10 mouse cellular contexts compared by ENCODE assay signal in the genomic region with DNA sequence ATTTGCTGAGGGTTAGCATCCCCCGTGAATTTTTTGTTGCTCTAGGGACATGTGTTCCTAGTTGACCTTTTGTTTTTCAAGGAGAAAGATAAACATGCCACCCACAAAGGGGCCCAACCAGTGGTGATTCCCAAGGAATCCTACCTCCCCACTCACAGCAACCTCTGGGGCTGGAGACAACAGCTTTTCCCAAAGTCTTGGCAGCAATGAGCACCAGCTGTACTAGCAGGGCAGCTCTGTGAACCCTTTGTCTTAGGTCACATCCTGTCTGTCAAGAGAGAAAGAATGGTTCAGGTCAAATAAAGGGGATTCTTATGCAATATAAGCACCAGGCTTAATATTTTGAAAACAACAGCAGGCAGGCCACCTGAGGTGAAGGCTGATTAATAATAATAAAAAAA.
DNase-seq lines count a peak whose midpoint lies in the region; ATAC-seq lines count a peak whose summit lies in the region.
"Had no signal": no experiment of that assay in that cellular context is flagged by ENCODE, and none has a peak within 500 bp of the region (broad histone marks: within the 10 kb centered on the region; RNA-seq: fewer than 3 reads in every experiment).

No protein-coding gene starts in this region.

- H3K4me3 ChIP-seq in lung, embryonic 16.5 days (ENCODE audit: low read length), result no peak overlapping the region
- no peak overlapping the region for H3K4me3 ChIP-seq in embryonic facial prominence, embryonic 11.5 days (ENCODE audit: low read depth, low read length)
- H3K4me3 ChIP-seq: heart, embryonic 15.5 days had no signal

- no peaks in the 10 kb centered on the region for H3K36me3 ChIP-seq in lung, embryonic 16.5 days (ENCODE audit: control insufficient read depth, insufficient read depth, low read length)
- no peaks in the 10 kb centered on the region for H3K36me3 ChIP-seq in embryonic facial prominence, embryonic 11.5 days (replicated peaks; ENCODE audit: control insufficient read depth, insufficient read depth, low read depth, low read length)
- H3K36me3 ChIP-seq: G1E; heart, embryonic 15.5 days had no signal

- peak; percentile 54 for ATAC-seq in lung, embryonic 16.5 days (ENCODE audit: low read depth)
- ATAC-seq in embryonic facial prominence, embryonic 11.5 days (replicated peaks; ENCODE audit: insufficient number of reproducible peaks, low FRiP score, low TSS enrichment, low read depth), result peak; percentile 48; the same call in 1 of the 2 replicates

- no peaks in the 10 kb centered on the region for H3K27me3 ChIP-seq in lung, embryonic 16.5 days (ENCODE audit: control insufficient read depth, insufficient read depth, low read depth, low read length)
- H3K27me3 ChIP-seq in embryonic facial prominence, embryonic 11.5 days (ENCODE audit: control insufficient read depth, insufficient read depth, low read length), result no peaks in the 10 kb centered on the region
- H3K27me3 ChIP-seq: heart, embryonic 15.5 days had no signal

- no peak overlapping the region for H3K4me2 ChIP-seq in lung, embryonic 16.5 days (ENCODE audit: low read depth, low read length)
- H3K4me2 ChIP-seq in embryonic facial prominence, embryonic 11.5 days (ENCODE audit: low read depth, low read length), result no peak overlapping the region
- H3K4me2 ChIP-seq: heart, embryonic 15.5 days had no signal

- no peak for DNase-seq in lung, postnatal 4 days
- DNase-seq in embryonic facial prominence, embryonic 11.5 days (ENCODE audit: low spot score), result peak; percentile 63
- peak; percentile 63 for DNase-seq in kidney, postnatal 10 days
- DNase-seq in testis, postnatal 10 days (ENCODE audit: low spot score), result peak; percentile 39
- DNase-seq in cerebellum, postnatal 25 days, result no peak
- no peak for DNase-seq in cerebellum, adult 9-10 months

- H3K4me1 ChIP-seq in lung, embryonic 16.5 days (replicated peaks; ENCODE audit: control insufficient read depth, insufficient read depth, low read length), result no peaks in the 10 kb centered on the region
- no peaks in the 10 kb centered on the region for H3K4me1 ChIP-seq in embryonic facial prominence, embryonic 11.5 days (ENCODE audit: control insufficient read depth, insufficient read depth, low read length)
- H3K4me1 ChIP-seq: heart, embryonic 15.5 days had no signal

- H3K27ac ChIP-seq in lung, embryonic 16.5 days (ENCODE audit: low read length), result no peak overlapping the region
- no peak overlapping the region for H3K27ac ChIP-seq in embryonic facial prominence, embryonic 11.5 days (replicated peaks; ENCODE audit: low read depth, low read length)
- H3K27ac ChIP-seq: heart, embryonic 15.5 days; macrophage had no signal

- no peak overlapping the region for H3K9ac ChIP-seq in lung, embryonic 16.5 days (ENCODE audit: low read length)
- H3K9ac ChIP-seq in embryonic facial prominence, embryonic 11.5 days (replicated peaks; ENCODE audit: low read length), result no peak overlapping the region
- H3K9ac ChIP-seq: heart, embryonic 15.5 days had no signal

- 3% methylated on average over 1 of the region's 1 CpGs for WGBS in lung, embryonic 16.5 days
- 19% methylated on average over 1 of the region's 1 CpGs for WGBS in embryonic facial prominence, embryonic 11.5 days

- H3K9me3 ChIP-seq in lung, embryonic 16.5 days (ENCODE audit: control insufficient read depth, low read length), result no peaks in the 10 kb centered on the region
- H3K9me3 ChIP-seq in embryonic facial prominence, embryonic 11.5 days (replicated peaks; ENCODE audit: control insufficient read depth, low read length), result no peaks in the 10 kb centered on the region
- H3K9me3 ChIP-seq: heart, embryonic 15.5 days had no signal

Comparison
In these comparisons a context has a peak if more than half of its experiments do, and no peak if none do; other contexts are left out.
1. DNase-seq: peak in embryonic facial prominence, embryonic 11.5 days (single experiment), kidney, postnatal 10 days (single experiment) and testis, postnatal 10 days (single experiment); none in lung, postnatal 4 days (0 of 2), cerebellum, postnatal 25 days (0 of 2) and cerebellum, adult 9-10 months (single experiment).